Mouse (Mus musculus) gastrocnemius, adult 8-10 months (tissue): ENCODE results near the gene H2afv. TPM values are rescaled to one million over a fixed set of nuclear protein-coding genes. Genes with fewer than 3 reads are reported as not detected.
A peak's percentile ranks its signal among the peaks of the same experiment; 100 is the strongest.
"Not testable (repeated sequence)": the region's sequence is repeated elsewhere in the genome, so short reads cannot be mapped to it uniquely, and the experiment has no call there.

Source experiments
- DNase-seq, 2 experiments: peaks; one replicate each; pipeline ENCODE4 v3.0.0; 2022; ENCODE audit warnings: low spot score in 2 of 2
- total RNA-seq, 4 experiments: library from RNA; stranded (reverse); gene quantifications; 2 replicates each; pipeline ENCODE4 v1.2.4; 2022

Gene H2afv
- total RNA-seq, 4 experiments from 2014 or later = 47.7 to 58.3 (median 56.0) TPM

GRCm38 (mm10) chr11:6415551-6416404, 28.5 kb downstream of the H2afv start:
- peak; percentile 97 to 98 for DNase-seq

GRCm38 (mm10) chr11:6414751-6415550, 29.3 kb downstream of the H2afv start, which contains the start of gene Ppia:
Gene Ppia (plus strand): TSS chr11:6415443.
- no peak for DNase-seq

DNA sequence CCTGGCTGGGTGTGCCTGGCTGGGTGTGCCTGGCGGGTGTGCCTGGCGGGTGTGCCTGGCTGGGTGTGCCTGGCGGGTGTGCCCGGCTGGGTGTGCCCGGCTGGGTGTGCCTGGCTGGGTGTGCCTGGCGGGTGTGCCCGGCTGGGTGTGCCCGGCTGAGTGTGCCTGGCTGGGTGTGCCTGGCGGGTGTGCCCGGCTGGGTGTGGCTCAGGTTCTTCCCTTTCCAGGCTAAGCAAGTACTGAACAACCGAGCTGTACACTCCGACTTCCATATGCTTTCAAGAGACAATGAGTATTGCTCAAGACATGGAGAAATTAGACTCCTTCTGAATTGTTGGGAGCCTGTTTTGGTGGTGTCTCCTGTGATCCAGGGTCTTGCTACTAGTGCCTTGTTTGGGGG, 31.0 kb downstream of the H2afv start:
- no peak for DNase-seq

DNA sequence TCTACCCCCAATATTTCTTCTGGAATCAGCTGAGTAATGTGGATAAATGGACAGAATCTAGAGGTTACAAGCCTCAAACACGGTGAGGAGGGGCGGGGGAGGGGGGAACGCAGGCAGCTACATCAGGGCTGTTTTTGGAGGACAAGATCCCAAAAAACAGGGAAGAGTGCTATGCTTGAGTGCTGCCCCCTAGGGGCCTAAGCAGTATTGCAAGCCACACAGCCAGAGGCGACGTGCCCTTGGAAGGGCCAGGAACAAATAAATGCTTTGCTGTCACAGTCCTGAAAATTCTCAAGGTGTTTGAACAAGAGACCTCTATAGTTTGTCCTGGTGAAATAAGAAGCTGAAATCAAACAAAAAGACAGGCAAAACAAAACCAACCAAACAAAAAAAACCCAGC, 32.6 kb downstream of the H2afv start:
- DNase-seq = peak; percentile 73 to 74

DNA sequence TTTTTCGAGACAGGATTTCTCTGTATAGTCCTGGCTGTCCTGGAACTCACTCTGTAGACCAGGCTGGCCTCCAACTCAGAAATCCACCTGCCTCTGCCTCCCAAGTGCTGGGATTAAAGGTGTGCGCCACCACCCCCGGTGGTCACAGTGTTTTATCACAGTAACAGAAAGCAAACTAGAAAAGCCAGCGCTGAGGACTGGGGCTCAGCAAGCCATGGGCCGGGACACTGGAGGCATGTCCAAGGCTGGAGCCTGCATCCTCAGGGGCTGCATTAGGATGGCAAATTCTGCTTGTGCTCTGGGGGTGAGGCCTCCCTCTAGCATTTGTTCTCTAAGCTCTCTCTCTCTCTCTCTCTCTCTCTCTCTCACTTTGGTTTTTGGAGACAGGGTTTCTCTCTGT, 33.5 kb downstream of the H2afv start:
- DNase-seq = not testable (repeated sequence)

DNA sequence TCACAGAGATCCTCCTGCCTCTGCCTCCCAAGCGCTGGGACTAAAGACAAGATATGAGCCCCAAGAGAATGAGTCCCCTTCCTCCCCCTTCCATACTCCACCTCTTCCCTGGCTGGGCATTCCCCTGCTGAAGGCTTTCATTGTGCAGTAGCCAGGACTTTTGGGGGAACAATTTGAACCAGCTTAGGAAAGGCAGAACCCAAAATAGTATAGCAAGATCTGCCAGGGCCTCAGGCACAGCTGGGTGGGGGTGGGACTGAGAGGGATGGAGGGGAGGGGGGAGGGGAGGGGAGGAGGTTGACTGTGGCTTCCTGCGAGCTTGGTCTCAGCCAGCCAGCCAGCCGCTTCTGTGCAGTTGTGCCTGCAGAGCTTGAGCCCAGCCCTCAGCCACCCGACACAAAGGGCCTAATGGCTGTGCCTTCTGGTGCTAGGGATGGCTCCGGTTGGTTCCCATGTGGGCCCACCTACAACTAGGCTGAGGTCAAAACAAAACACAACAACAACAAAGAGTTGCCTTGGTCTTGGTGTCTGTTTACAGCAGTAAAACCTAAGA, 34.1 kb downstream of the H2afv start:
- DNase-seq = no peak

- DNase-seq = no peak
These were observed 37.1 kb downstream of the H2afv start for GRCm38 (mm10) chr11:6407162-6407621.

GRCm38 (mm10) chr11:6406251-6407161, 37.7 kb downstream of the H2afv start:
- peak; percentile 71 to 84 for DNase-seq

GRCm38 (mm10) chr11:6405591-6406081, 38.6 kb downstream of the H2afv start:
- DNase-seq = no peak

- DNase-seq = no peak
These were observed 39.3 kb downstream of the H2afv start for GRCm38 (mm10) chr11:6404699-6405566.

DNA sequence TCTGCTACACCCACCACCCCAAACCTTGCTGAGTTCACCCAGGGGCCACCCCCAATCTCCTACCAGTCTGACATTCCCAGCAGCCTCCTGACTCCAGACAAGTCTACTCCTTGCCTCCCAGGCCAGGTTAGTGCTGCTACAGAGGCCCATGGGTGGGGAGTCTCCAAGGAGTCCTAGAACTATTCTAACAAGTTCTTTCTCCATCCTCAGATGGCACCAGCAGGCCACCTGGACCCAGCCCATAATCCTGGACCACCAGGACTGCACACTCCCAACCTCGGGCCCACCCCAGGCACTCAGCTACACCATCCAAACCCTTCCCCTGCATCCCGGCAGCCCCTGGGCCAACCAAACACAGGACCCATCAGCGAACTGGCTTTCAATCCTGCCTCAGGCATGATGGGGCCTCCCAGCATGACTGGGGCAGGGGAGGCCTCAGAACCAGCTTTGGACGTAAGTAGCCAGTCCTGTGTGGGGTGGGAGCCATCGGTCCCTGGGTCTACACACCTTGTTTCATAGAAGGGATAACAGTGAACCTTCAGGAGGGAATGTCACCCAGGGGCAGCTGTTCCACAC, 40.3 kb downstream of the H2afv start:
- DNase-seq = no peak

GRCm38 (mm10) chr11:6402515-6403510, 41.4 kb downstream of the H2afv start:
- peak; percentile 67 to 72 for DNase-seq

DNA sequence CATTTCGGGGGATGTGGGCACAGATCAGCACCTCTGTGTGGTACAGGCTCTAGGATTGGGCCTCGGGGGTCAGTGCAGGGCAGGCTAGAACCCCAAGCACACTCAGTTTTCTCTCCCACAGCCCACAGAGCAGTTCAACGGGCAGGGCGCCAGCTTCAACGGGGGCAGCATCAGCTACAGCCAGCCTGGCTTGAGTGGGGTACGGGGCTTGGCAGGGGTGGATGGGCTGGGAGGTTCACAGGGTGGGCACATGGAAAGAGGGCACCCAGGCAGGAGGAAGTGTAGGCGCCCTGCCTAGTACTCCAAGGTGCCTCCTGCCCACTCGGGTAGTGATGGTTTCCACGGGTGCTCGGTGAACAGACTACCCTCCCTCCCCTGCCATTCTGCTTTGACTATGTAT, 46.1 kb downstream of the H2afv start:
- DNase-seq = no peak

GRCm38 (mm10) chr11:6395565-6395964, 48.7 kb downstream of the H2afv start:
- no peak for DNase-seq

GRCm38 (mm10) chr11:6393866-6394265, 50.4 kb downstream of the H2afv start:
- DNase-seq = no peak

- DNase-seq = no peak
These were observed 51.4 kb downstream of the H2afv start for GRCm38 (mm10) chr11:6392857-6393256.

- no peak for DNase-seq
These were observed 52.5 kb downstream of the H2afv start for GRCm38 (mm10) chr11:6391516-6392276.
